Mouse (Mus musculus) intestine, postnatal 0 days (tissue): ENCODE data around the gene Tcl1b1. TPM values are rescaled to one million over a fixed set of nuclear protein-coding genes. Genes with fewer than 3 reads are reported as not detected.
A peak's percentile ranks its signal among the peaks of the same experiment; 100 is the strongest.
"Not testable (repeated sequence)": the region's sequence is repeated elsewhere in the genome, so short reads cannot be mapped to it uniquely, and the experiment has no call there.

Experiments used
- ATAC-seq: fragments of 200-750 bp; cut with Nextera tagmentation; 2 replicates; pipeline ENCODE4 v1.8.0; 2017; ENCODE audit warnings: mild to moderate bottlenecking, moderate TSS enrichment, moderate library complexity
- H3K27ac ChIP-seq: fragments of 300-500 bp; sonication (generic); 2 replicates; pipeline ENCODE4 v1.5.1; 2014; ENCODE audit warnings: mild to moderate bottlenecking, low read depth, low read length, moderate library complexity
- H3K27me3 ChIP-seq: fragments of 300-500 bp; sonication (generic); replicated peaks from 2 replicates; pipeline ENCODE4 v1.6.1; 2014; ENCODE audit warnings: low read length, mixed read lengths; ENCODE audit not compliant: control insufficient read depth, insufficient read depth
- H3K36me3 ChIP-seq: fragments of 300-500 bp; sonication (generic); 2 replicates; pipeline ENCODE4 v1.6.1; 2014; ENCODE audit warnings: mild to moderate bottlenecking, moderate library complexity; ENCODE audit not compliant: control insufficient read depth, insufficient read depth
- H3K4me1 ChIP-seq: fragments of 300-500 bp; sonication (generic); replicated peaks from 2 replicates; pipeline ENCODE4 v1.6.1; 2014; ENCODE audit warnings: antibody characterized with exemption, low read length, mixed read lengths; ENCODE audit not compliant: control insufficient read depth, insufficient read depth
- H3K4me2 ChIP-seq: fragments of 300-500 bp; sonication (generic); replicated peaks from 2 replicates; pipeline ENCODE4 v1.6.1; 2014; ENCODE audit warnings: low read depth, mild to moderate bottlenecking, moderate library complexity
- H3K4me3 ChIP-seq: fragments of 300-500 bp; sonication (generic); 2 replicates; pipeline ENCODE4 v1.5.1; 2014; ENCODE audit warnings: low read depth, low read length
- H3K9ac ChIP-seq: fragments of 300-500 bp; sonication (generic); 2 replicates; pipeline ENCODE4 v1.6.1; 2014; ENCODE audit warnings: mild to moderate bottlenecking, low read depth, low read length
- H3K9me3 ChIP-seq: fragments of 300-500 bp; sonication (generic); 2 replicates; pipeline ENCODE4 v1.6.1; 2016; ENCODE audit warnings: mixed run types; ENCODE audit not compliant: control insufficient read depth
- CTCF ChIP-seq: sonication (generic); IDR thresholded peaks from 2 replicates; pipeline ENCODE4 v1.5.1; 2016; ENCODE audit warnings: low read depth, mild to moderate bottlenecking, control low read depth, antibody characterized with exemption, moderate library complexity
- WGBS: fragments of 180-500 bp; shearing (Covaris S2); extraction: QIAGEN DNeasy Blood & Tissue Kit; methylation state at CpG from one replicate; pipeline ENCODE4 v1.1.7; 2014; 5-methylcytosine and 5-hydroxymethylcytosine counted together
- polyA plus RNA-seq: library from polyadenylated mRNA; unstranded; fragments of >200 nt; fragmentation: Nextera tagmentation; extraction: Ambion mirVana; gene quantifications from 2 replicates; pipeline ENCODE4 v1.2.1, GENCODE M21; 2015

Gene Tcl1b1
- polyA plus RNA-seq, 1 experiment from 2014 or later: not detected

DNA sequence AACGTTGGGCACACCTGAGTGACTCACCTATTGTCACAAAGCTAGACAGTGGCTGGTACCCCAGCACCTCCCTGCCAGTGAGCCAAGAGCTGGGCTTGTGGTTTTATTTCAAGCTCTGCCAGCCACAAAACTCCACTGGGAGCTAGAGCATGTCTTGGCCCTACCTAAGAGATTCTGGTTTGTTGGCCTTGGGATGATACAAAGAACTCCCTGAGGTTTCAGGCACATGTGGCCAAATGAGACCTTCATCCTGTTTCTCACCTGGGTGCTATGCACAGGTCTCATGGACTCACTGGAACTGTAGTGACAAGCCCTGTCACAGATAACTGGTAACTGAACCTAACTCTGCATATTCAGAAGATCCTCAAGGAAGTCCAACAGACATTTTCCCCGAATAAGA lies 31.9 kb upstream of the Tcl1b1 start:
- no peaks in the 10 kb centered on the region for H3K36me3 ChIP-seq
- no peak overlapping the region for H3K4me3 ChIP-seq
- H3K4me1 ChIP-seq: no peaks in the 10 kb centered on the region
- no peaks in the 10 kb centered on the region for H3K9me3 ChIP-seq
- no peak for TF ChIP-seq CTCF
- ATAC-seq: no peak
- no peaks in the 10 kb centered on the region for H3K27me3 ChIP-seq
- H3K27ac ChIP-seq: no peak overlapping the region
- 85% methylated on average over 2 of the region's 2 CpGs for WGBS
- H3K9ac ChIP-seq: no peak overlapping the region
- no peak overlapping the region for H3K4me2 ChIP-seq

- 53% methylated on average over 3 of the region's 3 CpGs for WGBS
- H3K27me3 ChIP-seq, H3K36me3 ChIP-seq, ATAC-seq, H3K27ac ChIP-seq, H3K4me2 ChIP-seq, H3K4me1 ChIP-seq, H3K9me3 ChIP-seq, H3K9ac ChIP-seq, H3K4me3 ChIP-seq: not testable (repeated sequence)
These were observed 29.8 kb upstream of the Tcl1b1 start for GRCm38 (mm10) chr12:105129494-105130205.

- not testable (repeated sequence) for H3K27me3 ChIP-seq, H3K4me2 ChIP-seq, H3K4me1 ChIP-seq, H3K4me3 ChIP-seq, H3K36me3 ChIP-seq, ATAC-seq, H3K9ac ChIP-seq, H3K9me3 ChIP-seq, H3K27ac ChIP-seq
- WGBS: 65% methylated on average over 2 of the region's 2 CpGs
These were observed 25.3 kb upstream of the Tcl1b1 start for GRCm38 (mm10) chr12:105134167-105134566.

DNA sequence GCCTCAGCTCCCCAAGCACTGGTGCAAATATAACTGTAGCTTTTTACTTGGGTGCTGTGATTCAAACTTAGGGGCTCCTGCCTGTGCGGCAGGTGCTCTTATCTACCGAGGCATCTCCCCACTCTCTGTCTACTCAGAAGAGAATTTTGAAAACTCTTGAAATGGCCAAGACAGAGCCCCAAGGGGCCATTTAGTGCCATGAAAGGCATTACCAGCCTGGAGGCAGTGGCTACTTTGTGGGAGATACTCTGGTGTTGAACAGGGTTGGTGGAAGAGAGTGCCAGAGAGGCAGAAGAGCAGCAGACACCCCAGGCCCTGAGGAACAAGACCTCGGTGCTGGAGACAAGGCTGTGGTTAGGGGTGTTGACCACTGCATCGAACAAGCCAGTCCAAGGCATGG lies 24.7 kb upstream of the Tcl1b1 start:
- H3K9me3 ChIP-seq, H3K9ac ChIP-seq, H3K4me3 ChIP-seq, H3K27ac ChIP-seq, ATAC-seq, H3K36me3 ChIP-seq, H3K4me2 ChIP-seq, H3K27me3 ChIP-seq, H3K4me1 ChIP-seq: not testable (repeated sequence)
- 78% methylated on average over 4 of the region's 4 CpGs for WGBS

- H3K4me3 ChIP-seq, H3K9me3 ChIP-seq, H3K36me3 ChIP-seq, ATAC-seq, H3K4me2 ChIP-seq, H3K9ac ChIP-seq, H3K4me1 ChIP-seq, H3K27me3 ChIP-seq, H3K27ac ChIP-seq: not testable (repeated sequence)
- WGBS: 80% methylated on average over 1 of the region's 1 CpGs
These were observed 21.8 kb upstream of the Tcl1b1 start for GRCm38 (mm10) chr12:105137729-105138128.

GRCm38 (mm10) chr12:105143096-105143495 lies 16.4 kb upstream of the Tcl1b1 start:
- no peaks in the 10 kb centered on the region for H3K27me3 ChIP-seq
- H3K4me1 ChIP-seq: no peaks in the 10 kb centered on the region
- H3K9me3 ChIP-seq: no peaks in the 10 kb centered on the region
- H3K27ac ChIP-seq: no peak overlapping the region
- no peak overlapping the region for H3K4me3 ChIP-seq
- ATAC-seq: no peak
- 96% methylated on average over 3 of the region's 3 CpGs for WGBS
- no peak overlapping the region for H3K4me2 ChIP-seq
- no peak for TF ChIP-seq CTCF
- no peak overlapping the region for H3K9ac ChIP-seq
- no peaks in the 10 kb centered on the region for H3K36me3 ChIP-seq

GRCm38 (mm10) chr12:105144928-105145327 lies 14.6 kb upstream of the Tcl1b1 start:
- H3K36me3 ChIP-seq, ATAC-seq, H3K27me3 ChIP-seq, H3K9ac ChIP-seq, H3K4me1 ChIP-seq, H3K9me3 ChIP-seq, H3K4me2 ChIP-seq, H3K27ac ChIP-seq, H3K4me3 ChIP-seq: not testable (repeated sequence)
- 11% methylated on average over 1 of the region's 1 CpGs for WGBS
- 0 out of 2 replicates have a peak, but pooled peaks have one; percentile 7 for TF ChIP-seq CTCF
